Mouse (Mus musculus) stomach, postnatal 0 days (tissue): ENCODE results near the gene Tent5c. TPM values are rescaled to one million over a fixed set of nuclear protein-coding genes. Genes with fewer than 3 reads are reported as not detected.
A peak's percentile ranks its signal among the peaks of the same experiment; 100 is the strongest.

Experiments
- ATAC-seq: fragments of 200-750 bp; cut with Nextera tagmentation; 2 replicates; pipeline ENCODE4 v1.8.0; 2017; ENCODE audit not compliant: low FRiP score, low TSS enrichment
- DNase-seq: peaks from one replicate; pipeline ENCODE4 v3.0.0-alpha.2; 2016; ENCODE audit warnings: low spot score
- H3K27ac ChIP-seq: fragments of 300-500 bp; sonication (generic); replicated peaks from 2 replicates; pipeline ENCODE4 v1.5.1; 2014; ENCODE audit warnings: mild to moderate bottlenecking, control low read depth
- H3K27me3 ChIP-seq: fragments of 300-500 bp; sonication (generic); 2 replicates; pipeline ENCODE4 v1.6.1; 2014; ENCODE audit warnings: low read length; ENCODE audit not compliant: control insufficient read depth, insufficient read depth
- H3K36me3 ChIP-seq: fragments of 300-500 bp; sonication (generic); 2 replicates; pipeline ENCODE4 v1.6.1; 2014; ENCODE audit warnings: low read length, mixed read lengths; ENCODE audit not compliant: control insufficient read depth, insufficient read depth
- H3K4me1 ChIP-seq: fragments of 300-500 bp; sonication (generic); replicated peaks from 2 replicates; pipeline ENCODE4 v1.6.1; 2014; ENCODE audit warnings: antibody characterized with exemption; ENCODE audit not compliant: control insufficient read depth, insufficient read depth
- H3K4me2 ChIP-seq: fragments of 300-500 bp; sonication (generic); replicated peaks from 2 replicates; pipeline ENCODE4 v1.6.1; 2014; ENCODE audit warnings: low read depth, mild to moderate bottlenecking, control low read depth, moderate library complexity
- H3K4me3 ChIP-seq: fragments of 300-500 bp; sonication (generic); 2 replicates; pipeline ENCODE4 v1.5.1; 2014; ENCODE audit warnings: low read depth, low read length, control low read depth
- H3K9ac ChIP-seq: fragments of 300-500 bp; sonication (generic); 2 replicates; pipeline ENCODE4 v1.6.1; 2014; ENCODE audit warnings: mild to moderate bottlenecking, low read length, control low read depth, mixed read lengths
- H3K9me3 ChIP-seq: fragments of 300-500 bp; sonication (generic); 2 replicates; pipeline ENCODE4 v1.6.1; 2016; ENCODE audit warnings: low read length; ENCODE audit not compliant: control insufficient read depth
- CTCF ChIP-seq: IDR thresholded peaks from 2 replicates; pipeline ENCODE4 v1.5.1; 2016; ENCODE audit warnings: antibody characterized with exemption, low read depth, mild to moderate bottlenecking, moderate library complexity
- EP300 ChIP-seq: optimal IDR thresholded peaks from 2 replicates; pipeline ENCODE3; 2016; ENCODE audit warnings: antibody characterized with exemption
- WGBS: fragments of 180-500 bp; shearing (Covaris S2); extraction: QIAGEN DNeasy Blood & Tissue Kit; methylation state at CpG from one replicate; pipeline ENCODE4 v1.1.7; 2014; 5-methylcytosine and 5-hydroxymethylcytosine counted together
- polyA plus RNA-seq: library from polyadenylated mRNA; unstranded; fragments of >200 nt; fragmentation: Nextera tagmentation; extraction: Ambion mirVana; gene quantifications from 2 replicates; pipeline ENCODE4 v1.2.1, GENCODE M21; 2015

Tent5c gene
- polyA plus RNA-seq, 1 experiment from 2014 or later = 2.5 TPM

DNA sequence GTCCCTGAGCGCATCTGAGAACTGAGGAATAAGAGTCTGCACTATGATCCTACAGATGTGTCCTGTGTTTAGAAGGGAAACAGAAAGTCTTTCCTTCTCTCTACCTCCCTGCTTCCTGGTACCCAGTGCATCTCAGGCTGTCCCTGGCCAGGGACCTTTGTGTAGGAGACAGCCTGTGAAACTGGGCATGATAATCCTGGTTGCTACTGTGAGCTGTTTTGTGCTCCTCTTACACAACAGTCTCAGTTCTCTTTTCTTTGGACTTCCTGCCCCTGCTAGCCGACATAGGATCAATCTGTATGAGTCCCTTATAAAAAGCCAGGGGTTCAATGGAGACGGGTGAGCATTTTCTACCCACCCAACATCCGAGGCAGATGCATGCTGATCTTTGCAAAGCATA, 57.4 kb downstream of the Tent5c start:
- WGBS = 82% methylated on average over 4 of the region's 4 CpGs

DNA sequence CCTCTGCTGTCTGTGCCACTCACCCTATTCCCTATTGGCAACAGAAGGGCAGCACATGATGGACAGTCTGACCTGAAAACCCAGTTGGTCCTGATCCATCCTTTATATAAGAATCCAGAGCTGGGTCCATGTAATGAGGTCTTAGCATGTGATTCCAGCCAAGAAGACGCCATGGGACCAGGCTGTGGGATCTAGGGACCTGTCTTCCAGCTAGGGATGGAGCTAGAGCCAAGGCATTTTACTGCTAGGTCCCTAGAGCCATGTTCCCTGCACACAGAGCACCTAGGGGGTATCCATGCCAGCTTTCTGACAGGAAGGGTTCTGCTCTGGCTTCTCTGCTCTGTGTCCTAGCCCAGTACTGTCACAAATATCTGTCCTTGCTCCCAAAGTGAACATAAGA, 58.4 kb downstream of the Tent5c start:
- no peak for DNase-seq
- TF ChIP-seq CTCF = no peak
- TF ChIP-seq EP300 = no peak
- no peak overlapping the region for H3K9ac ChIP-seq
- no peak overlapping the region for H3K4me2 ChIP-seq
- WGBS = 85% methylated on average over 1 of the region's 1 CpGs
- H3K9me3 ChIP-seq = no peaks in the 10 kb centered on the region
- no peaks in the 10 kb centered on the region for H3K4me1 ChIP-seq
- H3K36me3 ChIP-seq = no peaks in the 10 kb centered on the region
- H3K27ac ChIP-seq = no peak overlapping the region
- no peak for ATAC-seq
- H3K4me3 ChIP-seq = no peak overlapping the region
- H3K27me3 ChIP-seq = no peaks in the 10 kb centered on the region

More for the DNA sequence above, 57.4 kb downstream of the Tent5c start:
- no peak for ATAC-seq
- TF ChIP-seq CTCF = no peak
- TF ChIP-seq EP300 = no peak
- no peak overlapping the region for H3K4me3 ChIP-seq
- H3K4me2 ChIP-seq = no peak overlapping the region
- no peaks in the 10 kb centered on the region for H3K36me3 ChIP-seq
- H3K27ac ChIP-seq = no peak overlapping the region
- no peaks in the 10 kb centered on the region for H3K27me3 ChIP-seq
- no peaks in the 10 kb centered on the region for H3K9me3 ChIP-seq
- DNase-seq = no peak
- H3K9ac ChIP-seq = no peak overlapping the region
- H3K4me1 ChIP-seq = no peaks in the 10 kb centered on the region

- Histone ChIP-seq H3K4me3 (no peak overlapping the region), H3K9me3 (no peaks in the 10 kb centered on the region), H3K27ac (no peak overlapping the region), H3K9ac (no peak overlapping the region), H3K4me2 (no peak overlapping the region), H3K4me1 (no peaks in the 10 kb centered on the region), H3K36me3 (no peaks in the 10 kb centered on the region), H3K27me3 (no peaks in the 10 kb centered on the region)
- 82% methylated on average over 5 of the region's 5 CpGs for WGBS
- TF ChIP-seq CTCF (no peak), EP300 (no peak)
- ATAC-seq (no peak; the same call in 1 of the 2 replicates), DNase-seq (no peak)
Measured at GRCm38 (mm10) chr3:100430101-100430500, 59.0 kb downstream of the Tent5c start.

DNA sequence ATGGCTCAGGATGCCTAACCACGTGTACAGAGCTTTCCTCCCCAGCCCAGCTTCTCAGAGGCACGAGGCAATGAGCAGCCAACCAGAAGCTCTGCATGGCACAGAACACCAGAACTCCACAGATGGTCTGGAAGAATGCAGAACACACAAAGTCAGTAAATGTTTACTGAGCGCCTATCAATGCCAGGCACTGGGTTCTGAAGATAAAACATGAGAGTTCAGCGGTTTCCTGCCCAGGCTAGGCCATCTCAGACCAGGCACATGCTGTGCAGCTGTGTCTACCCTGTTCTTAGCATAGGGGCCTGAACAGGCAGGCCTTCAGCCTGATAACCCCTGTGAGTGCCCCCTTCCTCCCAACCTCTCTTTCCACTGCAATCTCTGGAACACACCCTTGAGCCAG, 59.5 kb downstream of the Tent5c start:
- Histone ChIP-seq H3K36me3 (no peaks in the 10 kb centered on the region), H3K27ac (no peak overlapping the region), H3K27me3 (no peaks in the 10 kb centered on the region), H3K9ac (no peak overlapping the region), H3K4me1 (no peaks in the 10 kb centered on the region), H3K4me2 (no peak overlapping the region), H3K9me3 (no peaks in the 10 kb centered on the region), H3K4me3 (no peak overlapping the region)
- peak; percentile 82 for ATAC-seq
- WGBS = 38% methylated on average over 4 of the region's 4 CpGs
- TF ChIP-seq CTCF = no peak
- TF ChIP-seq EP300 = no peak
- peak; percentile 52 for DNase-seq

DNA sequence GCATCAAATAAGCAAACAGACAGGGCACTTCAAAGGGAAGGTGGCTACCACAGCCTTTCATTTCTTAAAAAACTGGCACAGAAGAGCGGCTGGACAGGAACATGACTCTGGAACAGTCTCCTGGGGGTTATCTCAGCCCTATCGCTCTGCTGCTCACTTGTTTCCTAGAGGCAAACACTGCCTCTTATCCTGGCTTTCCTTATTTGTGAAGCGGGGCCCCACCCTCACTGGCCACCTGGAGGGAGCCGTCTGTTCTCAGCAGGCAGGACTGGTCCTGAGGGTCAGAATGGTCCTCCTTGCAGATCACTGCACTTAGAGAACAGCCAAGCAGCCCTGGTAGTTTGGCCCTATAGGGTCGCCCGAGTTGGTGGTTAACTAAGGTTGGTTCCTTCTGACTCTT, 61.6 kb downstream of the Tent5c start:
- no peaks in the 10 kb centered on the region for H3K4me1 ChIP-seq
- H3K27me3 ChIP-seq = no peaks in the 10 kb centered on the region
- no peaks in the 10 kb centered on the region for H3K36me3 ChIP-seq
- peak; percentile 74 for DNase-seq
- peak; percentile 65 for ATAC-seq
- no peak overlapping the region for H3K27ac ChIP-seq
- H3K4me3 ChIP-seq = no peak overlapping the region
- TF ChIP-seq EP300 (no peak), CTCF (no peak)
- no peak overlapping the region for H3K9ac ChIP-seq
- no peaks in the 10 kb centered on the region for H3K9me3 ChIP-seq
- 55% methylated on average over 6 of the region's 6 CpGs for WGBS
- H3K4me2 ChIP-seq = no peak overlapping the region

DNA sequence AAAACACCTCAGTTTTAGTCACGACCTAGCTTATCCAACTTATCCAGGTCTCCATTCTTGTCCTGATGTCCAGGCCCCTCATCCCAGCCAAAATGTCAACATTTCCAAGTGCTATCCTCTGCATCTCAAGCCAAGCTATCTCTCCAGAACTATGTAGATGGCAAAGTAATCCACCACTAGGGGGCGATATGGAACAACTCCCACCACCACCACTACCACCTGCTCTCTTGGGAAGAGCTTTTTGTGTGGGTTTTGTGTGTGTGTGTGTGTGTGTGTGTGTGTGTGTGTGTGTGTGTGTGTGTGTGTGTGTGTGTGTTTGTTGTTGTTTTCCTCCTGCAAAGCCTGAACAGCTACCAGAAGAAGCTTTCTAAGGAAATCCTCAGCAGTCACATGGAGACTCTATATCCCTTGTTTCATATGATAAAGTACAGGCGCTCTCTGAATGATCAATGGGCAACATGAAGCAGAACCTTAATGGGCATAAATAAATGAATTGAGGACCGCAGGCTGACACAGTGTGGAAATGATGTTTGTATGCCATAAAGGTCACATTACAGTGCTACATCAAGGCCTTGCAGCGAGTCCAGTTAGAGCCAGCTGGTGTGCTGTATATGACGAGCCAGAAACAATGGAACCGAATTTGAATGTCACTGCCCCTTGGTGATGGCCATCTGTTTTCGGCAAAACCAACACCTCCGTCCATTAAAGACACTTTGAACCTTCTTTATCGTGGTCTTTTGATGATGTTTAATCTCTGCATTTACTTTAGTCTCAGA, 66.5 kb downstream of the Tent5c start:
- Histone ChIP-seq H3K27me3 (no peaks in the 10 kb centered on the region), H3K9ac (no peak overlapping the region), H3K4me2 (no peak overlapping the region), H3K4me3 (no peak overlapping the region), H3K27ac (no peak overlapping the region), H3K4me1 (no peaks in the 10 kb centered on the region), H3K9me3 (no peaks in the 10 kb centered on the region), H3K36me3 (no peaks in the 10 kb centered on the region)
- no peak for TF ChIP-seq EP300
- TF ChIP-seq CTCF = peak; percentile 83
- 67% methylated on average over 10 of the region's 10 CpGs for WGBS
- ATAC-seq (peak; percentile 46; the same call in 1 of the 2 replicates), DNase-seq (peak; percentile 49)
